Mouse (Mus musculus) cortical plate, adult 2 months (tissue): Measurements from ENCODE around the gene Kcnma1.

Experiments used
- CTCF ChIP-seq: fragments of 200-500 bp; IDR thresholded peaks from 2 replicates; pipeline ENCODE4 v1.5.1; 2011; ENCODE audit warnings: mild to moderate bottlenecking, control low read depth, low read length; ENCODE audit not compliant: insufficient read depth; ENCODE audit errors: extremely low read depth
- POLR2A ChIP-seq: fragments of 200-500 bp; IDR thresholded peaks from 2 replicates; pipeline ENCODE4 v1.6.1; 2011; ENCODE audit warnings: mild to moderate bottlenecking, low read length, control low read depth; ENCODE audit not compliant: insufficient read depth; ENCODE audit errors: extremely low read depth

GRCm38 (mm10) chr14:23929168-23929567, 85.1 kb downstream of the Kcnma1 start:
- TF ChIP-seq POLR2A (no peak), CTCF (no peak)
